Mouse (Mus musculus): ENCODE measurements at regions not wholly inside any gene's neighbourhood (a gene's known extent, or its start where the extent isn't known, plus 50 kb on each side); places are given as distances from the start of the nearest gene placed in this dataset.

- intact Hi-C loops (cut with DNase I): no loop called here
- WGBS: 70% methylated on average over 5 of the region's 5 CpGs
Measured at GRCm38 (mm10) chr13:31330731-31331130, 225.2 kb upstream of the Foxq1 start.

GRCm38 (mm10) chr13:31334981-31335380 is 221.0 kb upstream of the Foxq1 start:
- TF ChIP-seq CTCF (IDR thresholded peaks at IDR 0.05): no peak
- TF ChIP-seq POLR2A (IDR thresholded peaks at IDR 0.05; ENCODE audit: insufficient read depth, low read depth, low read length): no peak
- TF ChIP-seq EP300 (IDR thresholded peaks at IDR 0.05; ENCODE audit: insufficient read depth, low read depth, low read length): no peak
- no peaks in the 10 kb centered on the region for H3K79me2 ChIP-seq (replicated peaks; ENCODE audit: control insufficient read depth, insufficient read depth, low read length)
- intact Hi-C loops (cut with DNase I): no loop called here
- H3K4me1 ChIP-seq (ENCODE audit: control insufficient read depth, insufficient read depth, low read length): no peaks in the 10 kb centered on the region
- no peak for DNase-seq
- H3K9ac ChIP-seq (ENCODE audit: low read depth, low read length): no peak overlapping the region
- no peak overlapping the region for H3K4me3 ChIP-seq
- no peak overlapping the region for H3K27ac ChIP-seq
- H3K36me3 ChIP-seq (ENCODE audit: control insufficient read depth, insufficient read depth, low read length): no peaks in the 10 kb centered on the region
- 67% methylated on average over 3 of the region's 3 CpGs for WGBS
- H3K27me3 ChIP-seq (ENCODE audit: control insufficient read depth, insufficient read depth, low read length): no peaks in the 10 kb centered on the region

More at GRCm38 (mm10) chr13:31330731-31331130, 225.2 kb upstream of the Foxq1 start:
- Histone ChIP-seq H3K27ac (no peak overlapping the region), H3K36me3 (ENCODE audit: control insufficient read depth, insufficient read depth, low read length) (no peaks in the 10 kb centered on the region), H3K79me2 (replicated peaks; ENCODE audit: control insufficient read depth, insufficient read depth, low read length) (no peaks in the 10 kb centered on the region), H3K4me1 (ENCODE audit: control insufficient read depth, insufficient read depth, low read length) (no peaks in the 10 kb centered on the region), H3K4me3 (no peak overlapping the region), H3K9ac (ENCODE audit: low read depth, low read length) (no peak overlapping the region), H3K27me3 (ENCODE audit: control insufficient read depth, insufficient read depth, low read length) (no peaks in the 10 kb centered on the region)
- no peak for DNase-seq
- TF ChIP-seq CTCF (IDR thresholded peaks at IDR 0.05) (no peak), EP300 (IDR thresholded peaks at IDR 0.05; ENCODE audit: insufficient read depth, low read depth, low read length) (no peak), POLR2A (IDR thresholded peaks at IDR 0.05; ENCODE audit: insufficient read depth, low read depth, low read length) (no peak)

GRCm38 (mm10) chr13:31337631-31338030 is 218.3 kb upstream of the Foxq1 start:
- intact Hi-C loops (cut with DNase I): no loop called here
- TF ChIP-seq CTCF (IDR thresholded peaks at IDR 0.05) (no peak), EP300 (IDR thresholded peaks at IDR 0.05; ENCODE audit: insufficient read depth, low read depth, low read length) (no peak), POLR2A (IDR thresholded peaks at IDR 0.05; ENCODE audit: insufficient read depth, low read depth, low read length) (no peak)

GRCm38 (mm10) chr13:31339386-31339785 is 216.5 kb upstream of the Foxq1 start:
- TF ChIP-seq POLR2A (IDR thresholded peaks at IDR 0.05; ENCODE audit: insufficient read depth, low read depth, low read length) (no peak), CTCF (IDR thresholded peaks at IDR 0.05) (no peak), EP300 (IDR thresholded peaks at IDR 0.05; ENCODE audit: insufficient read depth, low read depth, low read length) (no peak)
- no peak overlapping the region for H3K4me3 ChIP-seq
- intact Hi-C loops (cut with DNase I): no loop called here
- H3K27me3 ChIP-seq (ENCODE audit: control insufficient read depth, insufficient read depth, low read length): no peaks in the 10 kb centered on the region
- H3K27ac ChIP-seq: no peak overlapping the region
- H3K79me2 ChIP-seq (replicated peaks; ENCODE audit: control insufficient read depth, insufficient read depth, low read length): no peaks in the 10 kb centered on the region
- H3K36me3 ChIP-seq (ENCODE audit: control insufficient read depth, insufficient read depth, low read length): no peaks in the 10 kb centered on the region
- no peaks in the 10 kb centered on the region for H3K4me1 ChIP-seq (ENCODE audit: control insufficient read depth, insufficient read depth, low read length)
- DNase-seq: no peak
- H3K9ac ChIP-seq (ENCODE audit: low read depth, low read length): no peak overlapping the region
- 86% methylated on average over 7 of the region's 7 CpGs for WGBS

More at GRCm38 (mm10) chr13:31337631-31338030, 218.3 kb upstream of the Foxq1 start:
- DNase-seq: no peak
- Histone ChIP-seq H3K27ac (no peak overlapping the region), H3K27me3 (ENCODE audit: control insufficient read depth, insufficient read depth, low read length) (no peaks in the 10 kb centered on the region), H3K4me3 (no peak overlapping the region), H3K9ac (ENCODE audit: low read depth, low read length) (no peak overlapping the region), H3K4me1 (ENCODE audit: control insufficient read depth, insufficient read depth, low read length) (no peaks in the 10 kb centered on the region), H3K36me3 (ENCODE audit: control insufficient read depth, insufficient read depth, low read length) (no peaks in the 10 kb centered on the region), H3K79me2 (replicated peaks; ENCODE audit: control insufficient read depth, insufficient read depth, low read length) (no peaks in the 10 kb centered on the region)
- WGBS: 74% methylated on average over 6 of the region's 6 CpGs

GRCm38 (mm10) chr13:31339901-31340300 is 216.0 kb upstream of the Foxq1 start:
- Histone ChIP-seq H3K27me3 (ENCODE audit: control insufficient read depth, insufficient read depth, low read length) (no peaks in the 10 kb centered on the region), H3K4me1 (ENCODE audit: control insufficient read depth, insufficient read depth, low read length) (no peaks in the 10 kb centered on the region), H3K79me2 (replicated peaks; ENCODE audit: control insufficient read depth, insufficient read depth, low read length) (no peaks in the 10 kb centered on the region), H3K36me3 (ENCODE audit: control insufficient read depth, insufficient read depth, low read length) (no peaks in the 10 kb centered on the region), H3K27ac (no peak overlapping the region), H3K4me3 (no peak overlapping the region), H3K9ac (ENCODE audit: low read depth, low read length) (no peak overlapping the region)
- no peak for DNase-seq
- TF ChIP-seq CTCF (IDR thresholded peaks at IDR 0.05) (no peak), POLR2A (IDR thresholded peaks at IDR 0.05; ENCODE audit: insufficient read depth, low read depth, low read length) (no peak), EP300 (IDR thresholded peaks at IDR 0.05; ENCODE audit: insufficient read depth, low read depth, low read length) (no peak)
- WGBS: 79% methylated on average over 2 of the region's 2 CpGs
- intact Hi-C loops (cut with DNase I): no loop called here

- Histone ChIP-seq H3K9ac (ENCODE audit: low read depth, low read length) (no peak overlapping the region), H3K36me3 (ENCODE audit: control insufficient read depth, insufficient read depth, low read length) (no peaks in the 10 kb centered on the region), H3K27me3 (ENCODE audit: control insufficient read depth, insufficient read depth, low read length) (no peaks in the 10 kb centered on the region), H3K4me3 (no peak overlapping the region), H3K79me2 (replicated peaks; ENCODE audit: control insufficient read depth, insufficient read depth, low read length) (no peaks in the 10 kb centered on the region), H3K4me1 (ENCODE audit: control insufficient read depth, insufficient read depth, low read length) (no peaks in the 10 kb centered on the region), H3K27ac (no peak overlapping the region)
- TF ChIP-seq CTCF (IDR thresholded peaks at IDR 0.05): no peak
- no peak for TF ChIP-seq POLR2A (IDR thresholded peaks at IDR 0.05; ENCODE audit: insufficient read depth, low read depth, low read length)
- TF ChIP-seq EP300 (IDR thresholded peaks at IDR 0.05; ENCODE audit: insufficient read depth, low read depth, low read length): no peak
- intact Hi-C loops (cut with DNase I): no loop called here
- DNase-seq: no peak
- 72% methylated on average over 7 of the region's 7 CpGs for WGBS
Measured at GRCm38 (mm10) chr13:31340363-31340948, 215.5 kb upstream of the Foxq1 start.

Data from heart, adult 2 months (tissue).